Mouse (Mus musculus) liver, embryonic 16.5 days (tissue): Measurements from ENCODE around the gene Il31. TPM values are rescaled to one million over a fixed set of nuclear protein-coding genes. Genes with fewer than 3 reads are reported as not detected.

Experiments
- ATAC-seq: fragments of 200-750 bp; cut with Nextera tagmentation; 2 replicates; pipeline ENCODE4 v1.8.0; 2017; ENCODE audit warnings: low read depth, mild to moderate bottlenecking, moderate number of reproducible peaks, moderate library complexity
- H3K27ac ChIP-seq: fragments of 300-500 bp; sonication (generic); 2 replicates; pipeline ENCODE4 v1.5.1; 2014; ENCODE audit warnings: mild to moderate bottlenecking, low read length
- H3K27me3 ChIP-seq: fragments of 300-500 bp; sonication (generic); 2 replicates; pipeline ENCODE4 v1.6.1; 2014; ENCODE audit warnings: low read depth, low read length, mixed read lengths; ENCODE audit not compliant: control insufficient read depth, insufficient read depth
- H3K36me3 ChIP-seq: fragments of 300-500 bp; sonication (generic); 2 replicates; pipeline ENCODE4 v1.6.1; 2014; ENCODE audit warnings: mild to moderate bottlenecking; ENCODE audit not compliant: control insufficient read depth, insufficient read depth
- H3K4me1 ChIP-seq: fragments of 300-500 bp; sonication (generic); 2 replicates; pipeline ENCODE4 v1.6.1; 2014; ENCODE audit warnings: low read depth, low read length, mixed read lengths; ENCODE audit not compliant: control insufficient read depth
- H3K4me2 ChIP-seq: fragments of 300-500 bp; sonication (generic); 2 replicates; pipeline ENCODE4 v1.6.1; 2014; ENCODE audit warnings: low read depth, low read length, mixed read lengths
- H3K4me3 ChIP-seq: fragments of 300-500 bp; sonication (generic); 2 replicates; pipeline ENCODE4 v1.5.1; 2014; ENCODE audit warnings: low read depth, mild to moderate bottlenecking, low read length
- H3K9ac ChIP-seq: fragments of 300-500 bp; sonication (generic); 2 replicates; pipeline ENCODE4 v1.6.1; 2014; ENCODE audit warnings: low read depth, low read length
- H3K9me3 ChIP-seq: fragments of 300-500 bp; sonication (generic); replicated peaks from 2 replicates; pipeline ENCODE4 v1.6.1; 2016; ENCODE audit warnings: low read length; ENCODE audit not compliant: control insufficient read depth
- WGBS: fragments of 180-500 bp; shearing (Covaris S2); extraction: QIAGEN DNeasy Blood & Tissue Kit; methylation state at CpG from one replicate; pipeline ENCODE4 v1.1.7; 2014; ENCODE audit not compliant: insufficient replicate concordance; 5-methylcytosine and 5-hydroxymethylcytosine counted together
- microRNA-seq: library from miRNA; unstranded; fragments of <30 nt; microRNA quantifications from one replicate; pipeline ENCODE4, GENCODE M21; 2016
- polyA plus RNA-seq: library from polyadenylated mRNA; unstranded; fragments of >200 nt; fragmentation: Nextera tagmentation; extraction: Ambion mirVana; gene quantifications from 2 replicates; pipeline ENCODE4 v1.2.1, GENCODE M21; 2015

The Il31 gene
- polyA plus RNA-seq, 1 experiment from 2014 or later = not detected

DNA sequence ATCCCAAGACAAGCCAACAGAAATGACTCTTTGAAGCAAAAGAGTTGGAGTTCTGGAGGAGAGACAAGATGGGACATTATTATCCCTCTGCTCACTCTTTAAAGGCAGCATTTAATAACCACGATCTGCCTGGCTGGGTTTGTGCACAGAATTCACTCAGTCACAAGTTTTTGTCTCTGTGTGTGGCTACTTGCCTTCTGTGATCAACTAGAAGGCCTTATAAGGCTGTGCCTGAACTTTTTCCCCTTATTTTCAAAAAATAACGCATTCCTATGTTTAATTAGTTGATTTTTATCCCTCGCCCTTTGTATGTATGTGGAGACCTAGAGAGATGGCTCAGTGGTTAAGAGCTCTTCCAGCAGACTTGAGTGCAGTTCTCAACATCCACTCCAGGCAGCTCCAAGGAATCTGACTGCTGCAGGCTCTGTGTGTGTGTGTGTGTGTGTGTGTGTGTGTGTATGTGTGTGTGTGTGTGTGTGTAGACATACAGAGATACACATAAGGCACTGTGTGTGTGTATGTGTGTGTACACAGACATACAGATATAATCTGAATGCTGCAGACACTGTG, 56.9 kb downstream of the Il31 start:
- no peaks in the 10 kb centered on the region for H3K9me3 ChIP-seq
- no peak for ATAC-seq
- H3K4me1 ChIP-seq = peaks cover 4% of the 10 kb centered on the region; the same call in 1 of the 2 replicates
- WGBS = 61% methylated on average over 3 of the region's 3 CpGs
- H3K9ac ChIP-seq = no peak overlapping the region
- H3K27me3 ChIP-seq = no peaks in the 10 kb centered on the region
- no peak overlapping the region for H3K4me3 ChIP-seq
- no peak overlapping the region for H3K4me2 ChIP-seq
- no peaks in the 10 kb centered on the region for H3K36me3 ChIP-seq
- H3K27ac ChIP-seq = no peak overlapping the region

DNA sequence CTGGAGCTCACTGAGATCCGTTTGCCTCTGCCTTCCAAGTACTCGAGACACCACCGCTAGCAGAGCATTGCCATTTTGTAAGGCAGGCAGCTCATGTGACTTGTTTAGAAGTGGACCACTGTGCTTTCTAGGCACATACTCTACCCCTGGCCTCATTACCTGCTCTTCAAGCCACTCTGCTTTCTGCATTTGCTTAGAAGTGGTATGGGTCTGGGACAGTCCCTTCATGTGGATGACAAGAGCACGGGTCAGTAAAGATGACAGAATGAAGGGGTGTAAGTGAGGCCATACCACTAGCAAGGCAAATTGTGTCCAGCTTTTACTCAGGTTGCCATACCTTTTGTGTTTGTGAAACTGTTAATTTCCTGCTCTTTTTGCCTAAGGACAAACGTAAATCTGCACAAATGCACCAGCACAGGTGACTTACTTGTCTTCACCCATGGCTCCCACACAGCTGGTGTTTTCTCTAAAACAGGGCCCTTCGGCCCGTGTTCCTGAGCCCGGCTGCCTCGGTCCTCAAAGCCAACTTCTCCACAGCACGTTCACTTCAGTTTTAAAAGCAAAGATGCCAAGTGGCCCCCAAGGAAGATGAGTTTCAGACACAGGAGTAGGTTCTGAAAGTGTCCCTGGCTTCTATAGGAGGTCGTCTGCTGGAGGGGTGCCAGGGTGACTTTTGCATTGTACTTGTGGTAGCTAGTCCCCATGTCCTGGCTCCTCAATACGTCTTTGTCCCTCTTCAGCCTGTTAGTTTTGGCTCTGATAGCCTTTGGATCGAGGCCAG, 57.6 kb downstream of the Il31 start:
- Histone ChIP-seq H3K4me2 (no peak overlapping the region), H3K9ac (no peak overlapping the region), H3K27ac (no peak overlapping the region), H3K4me1 (peaks cover 4% of the 10 kb centered on the region; the same call in 1 of the 2 replicates), H3K36me3 (no peaks in the 10 kb centered on the region), H3K9me3 (no peaks in the 10 kb centered on the region), H3K4me3 (no peak overlapping the region), H3K27me3 (no peaks in the 10 kb centered on the region)
- 78% methylated on average over 13 of the region's 13 CpGs for WGBS
- ATAC-seq = no peak

Small RNAs within 50 kb of the gene (microRNA-seq; reads per million reads assigned to microRNA genes)
- gene Mir7647 = 2.0 reads per million

Other genes with a start within 250 kb of the Il31 start
- 0.08 and 0.11 TPM in 2 replicates for gene Wdr66, start 237.4 kb downstream of the Il31 start, polyA plus RNA-seq
- 5.5 and 6.0 TPM in 2 replicates for gene Bcl7a, start 145.7 kb downstream of the Il31 start, polyA plus RNA-seq
- 3.6 and 3.9 TPM in 2 replicates for gene Mlxip, start 94.7 kb downstream of the Il31 start, polyA plus RNA-seq
- not detected in 2 replicates for gene Lrrc43, start 184 bp downstream of the Il31 start, polyA plus RNA-seq
- gene B3gnt4, start 21.0 kb upstream of the Il31 start, polyA plus RNA-seq = 0.11 TPM in 1 of 2 replicates, not detected in the other
- gene Diablo, start 34.7 kb upstream of the Il31 start, polyA plus RNA-seq = 49.1 TPM in 2 replicates
- 0.06 and 0.28 TPM in 2 replicates for gene Gm49027, start 36.0 kb upstream of the Il31 start, polyA plus RNA-seq
- 19.6 and 20.0 TPM in 2 replicates for gene Vps33a, start 83.5 kb upstream of the Il31 start, polyA plus RNA-seq
- gene Clip1, start 195.1 kb upstream of the Il31 start, polyA plus RNA-seq = 10.7 and 11.0 TPM in 2 replicates
- 27.0 and 27.7 TPM in 2 replicates for gene Zcchc8, start 231.6 kb upstream of the Il31 start, polyA plus RNA-seq